Mouse (Mus musculus): ENCODE results near the gene Fpgs. TPM values are rescaled to one million over a fixed set of nuclear protein-coding genes. Genes with fewer than 3 reads are reported as not detected.

The Fpgs gene
- polyA plus RNA-seq, 1 experiment from 2014 or later = 56.2 TPM

GRCm38 (mm10) chr2:32711301-32712056 lies 7.5 kb upstream of the Fpgs start:
- peak overlapping the region; percentile 84 for H3K4me2 ChIP-seq (ENCODE audit: low read depth, low read length)
- peak overlapping the region; percentile 81; the same call in 1 of the 2 replicates for H3K27ac ChIP-seq (ENCODE audit: low read length)
- no peaks in the 10 kb centered on the region for H3K9me3 ChIP-seq (replicated peaks; ENCODE audit: control insufficient read depth, low read length)
- peaks cover 25% of the 10 kb centered on the region for H3K36me3 ChIP-seq (ENCODE audit: control insufficient read depth, insufficient read depth)
- peak overlapping the region; percentile 84 for H3K4me3 ChIP-seq (ENCODE audit: low read depth, low read length)
- H3K9ac ChIP-seq (ENCODE audit: low read depth, low read length) = peak overlapping the region; percentile 82
- H3K27me3 ChIP-seq (ENCODE audit: control insufficient read depth, insufficient read depth, low read depth, low read length) = no peaks in the 10 kb centered on the region
- peaks cover 28% of the 10 kb centered on the region for H3K4me1 ChIP-seq (ENCODE audit: control insufficient read depth, low read depth, low read length)
- WGBS (ENCODE audit: insufficient replicate concordance) = 18% methylated on average over 9 of the region's 9 CpGs
- ATAC-seq (ENCODE audit: low read depth) = no peak

DNA sequence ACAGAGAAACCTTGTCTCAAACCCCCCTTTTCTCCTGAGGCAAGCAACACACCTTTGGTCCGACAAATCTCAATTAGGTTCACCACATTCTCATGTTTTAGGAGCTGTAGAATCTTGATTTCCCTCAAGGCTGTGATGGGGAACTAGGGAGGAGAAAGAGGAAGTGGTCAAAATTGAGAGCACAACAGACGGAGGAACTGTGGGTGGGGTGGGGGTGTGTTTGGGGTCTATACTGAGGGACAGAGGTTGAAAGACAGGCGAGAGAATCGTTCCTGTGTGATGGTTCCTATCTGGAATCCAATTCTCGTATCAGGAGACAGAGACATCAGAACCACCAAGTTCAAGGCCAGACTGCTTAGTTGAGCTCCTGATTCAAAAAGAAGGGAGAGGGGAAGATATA lies 6.5 kb upstream of the Fpgs start:
- no peak overlapping the region for H3K27ac ChIP-seq (ENCODE audit: low read length)
- no peak overlapping the region for H3K9ac ChIP-seq (ENCODE audit: low read depth, low read length)
- H3K4me1 ChIP-seq (ENCODE audit: control insufficient read depth, low read depth, low read length) = peaks cover 28% of the 10 kb centered on the region
- no peaks in the 10 kb centered on the region for H3K27me3 ChIP-seq (ENCODE audit: control insufficient read depth, insufficient read depth, low read depth, low read length)
- 41% methylated on average over 5 of the region's 5 CpGs for WGBS (ENCODE audit: insufficient replicate concordance)
- H3K36me3 ChIP-seq (ENCODE audit: control insufficient read depth, insufficient read depth) = peaks cover 32% of the 10 kb centered on the region
- no peak overlapping the region for H3K4me3 ChIP-seq (ENCODE audit: low read depth, low read length)
- H3K9me3 ChIP-seq (replicated peaks; ENCODE audit: control insufficient read depth, low read length) = no peaks in the 10 kb centered on the region
- no peak for ATAC-seq (ENCODE audit: low read depth)
- H3K4me2 ChIP-seq (ENCODE audit: low read depth, low read length) = no peak overlapping the region

GRCm38 (mm10) chr2:32709521-32710137 lies 5.7 kb upstream of the Fpgs start:
- Histone ChIP-seq H3K9me3 (replicated peaks; ENCODE audit: control insufficient read depth, low read length) (no peaks in the 10 kb centered on the region), H3K4me2 (ENCODE audit: low read depth, low read length) (no peak overlapping the region), H3K27me3 (ENCODE audit: control insufficient read depth, insufficient read depth, low read depth, low read length) (no peaks in the 10 kb centered on the region), H3K9ac (ENCODE audit: low read depth, low read length) (no peak overlapping the region), H3K4me3 (ENCODE audit: low read depth, low read length) (no peak overlapping the region), H3K36me3 (ENCODE audit: control insufficient read depth, insufficient read depth) (peaks cover 35% of the 10 kb centered on the region), H3K4me1 (ENCODE audit: control insufficient read depth, low read depth, low read length) (peaks cover 23% of the 10 kb centered on the region), H3K27ac (ENCODE audit: low read length) (no peak overlapping the region)
- 84% methylated on average over 20 of the region's 20 CpGs for WGBS (ENCODE audit: insufficient replicate concordance)
- ATAC-seq (ENCODE audit: low read depth) = no peak

- H3K27ac ChIP-seq (ENCODE audit: low read length) = no peak overlapping the region
- WGBS (ENCODE audit: insufficient replicate concordance) = 17% methylated on average over 3 of the region's 3 CpGs
- H3K4me1 ChIP-seq (ENCODE audit: control insufficient read depth, low read depth, low read length) = peaks cover 13% of the 10 kb centered on the region
- ATAC-seq (ENCODE audit: low read depth) = no peak
- no peak overlapping the region for H3K4me3 ChIP-seq (ENCODE audit: low read depth, low read length)
- no peaks in the 10 kb centered on the region for H3K27me3 ChIP-seq (ENCODE audit: control insufficient read depth, insufficient read depth, low read depth, low read length)
- H3K4me2 ChIP-seq (ENCODE audit: low read depth, low read length) = no peak overlapping the region
- peaks cover 35% of the 10 kb centered on the region for H3K36me3 ChIP-seq (ENCODE audit: control insufficient read depth, insufficient read depth)
- H3K9me3 ChIP-seq (replicated peaks; ENCODE audit: control insufficient read depth, low read length) = no peaks in the 10 kb centered on the region
- H3K9ac ChIP-seq (ENCODE audit: low read depth, low read length) = no peak overlapping the region
These were observed 4.7 kb upstream of the Fpgs start for GRCm38 (mm10) chr2:32708643-32709042.

DNA sequence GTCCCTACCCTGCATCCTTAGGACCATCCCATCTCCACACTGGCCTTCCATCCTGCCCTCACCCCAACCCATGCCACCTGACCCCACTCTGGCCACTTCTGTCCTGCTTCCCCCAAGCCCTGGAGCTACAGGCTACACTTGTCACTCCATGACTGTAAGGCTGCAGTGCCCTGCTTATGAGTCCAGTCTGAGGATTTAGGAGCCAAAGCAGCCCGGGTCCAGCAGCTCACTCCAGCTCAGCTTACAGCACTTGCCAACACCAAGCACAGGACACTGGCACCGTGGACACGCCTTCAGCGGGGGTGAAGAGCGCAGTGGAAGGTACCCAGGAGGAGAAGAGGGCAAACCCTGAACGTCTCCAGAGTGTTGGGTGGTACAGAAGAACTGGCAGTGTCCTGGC lies 3.0 kb upstream of the Fpgs start:
- Histone ChIP-seq H3K27me3 (ENCODE audit: control insufficient read depth, insufficient read depth, low read depth, low read length) (no peaks in the 10 kb centered on the region), H3K4me1 (ENCODE audit: control insufficient read depth, low read depth, low read length) (peaks cover 11% of the 10 kb centered on the region), H3K4me2 (ENCODE audit: low read depth, low read length) (no peak overlapping the region), H3K27ac (ENCODE audit: low read length) (no peak overlapping the region), H3K36me3 (ENCODE audit: control insufficient read depth, insufficient read depth) (peaks cover 35% of the 10 kb centered on the region), H3K4me3 (ENCODE audit: low read depth, low read length) (no peak overlapping the region), H3K9me3 (replicated peaks; ENCODE audit: control insufficient read depth, low read length) (no peaks in the 10 kb centered on the region), H3K9ac (ENCODE audit: low read depth, low read length) (no peak overlapping the region)
- 87% methylated on average over 6 of the region's 6 CpGs for WGBS (ENCODE audit: insufficient replicate concordance)
- no peak for ATAC-seq (ENCODE audit: low read depth)

DNA sequence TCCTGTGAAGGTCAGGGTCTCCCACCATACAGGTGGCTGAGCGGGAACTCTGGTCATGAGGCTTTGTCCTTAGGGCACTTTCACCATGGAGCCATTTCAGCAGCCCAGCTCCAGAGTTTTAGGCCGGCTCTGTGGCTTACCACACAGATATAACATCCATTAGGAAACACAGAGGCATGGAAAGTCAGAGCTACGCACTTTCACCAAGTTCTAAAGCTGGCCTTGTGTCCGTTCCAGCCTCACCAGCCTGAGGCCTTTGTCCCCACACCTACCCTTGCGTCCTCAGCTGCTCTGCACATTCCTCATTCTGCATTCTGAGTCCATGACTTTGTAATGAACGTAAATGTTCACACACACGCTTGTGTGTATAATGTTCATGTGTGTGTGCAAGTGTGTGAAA lies 1.1 kb upstream of the Fpgs start:
- H3K4me3 ChIP-seq (ENCODE audit: low read depth, low read length) = no peak overlapping the region
- H3K4me1 ChIP-seq (ENCODE audit: control insufficient read depth, low read depth, low read length) = peaks cover under 1% of the 10 kb centered on the region; the same call in 1 of the 2 replicates
- 83% methylated on average over 7 of the region's 7 CpGs for whole genome bisulfite sequencing (ENCODE audit: insufficient replicate concordance)
- no peak overlapping the region for H3K4me2 ChIP-seq (ENCODE audit: low read depth, low read length)
- H3K9me3 ChIP-seq (replicated peaks; ENCODE audit: control insufficient read depth, low read length) = no peaks in the 10 kb centered on the region
- 0 out of 2 replicates have a peak overlapping the region, but pooled peaks have one; percentile 68 for H3K27ac ChIP-seq (ENCODE audit: low read length)
- H3K27me3 ChIP-seq (ENCODE audit: control insufficient read depth, insufficient read depth, low read depth, low read length) = no peaks in the 10 kb centered on the region
- H3K36me3 ChIP-seq (ENCODE audit: control insufficient read depth, insufficient read depth) = peaks cover 34% of the 10 kb centered on the region
- no peak for ATAC-seq (ENCODE audit: low read depth)
- H3K9ac ChIP-seq (ENCODE audit: low read depth, low read length) = no peak overlapping the region

- ATAC-seq (ENCODE audit: low read depth) = no peak
- 76% methylated on average over 8 of the region's 8 CpGs for WGBS (ENCODE audit: insufficient replicate concordance)
- H3K27me3 ChIP-seq (ENCODE audit: control insufficient read depth, insufficient read depth, low read depth, low read length) = no peaks in the 10 kb centered on the region
- H3K4me2 ChIP-seq (ENCODE audit: low read depth, low read length) = peak overlapping the region; percentile 15
- H3K9me3 ChIP-seq (replicated peaks; ENCODE audit: control insufficient read depth, low read length) = no peaks in the 10 kb centered on the region
- peaks cover 22% of the 10 kb centered on the region for H3K36me3 ChIP-seq (ENCODE audit: control insufficient read depth, insufficient read depth)
- H3K4me1 ChIP-seq (ENCODE audit: control insufficient read depth, low read depth, low read length) = peaks cover 5% of the 10 kb centered on the region; the same call in 1 of the 2 replicates
- H3K4me3 ChIP-seq (ENCODE audit: low read depth, low read length) = peak overlapping the region; percentile 41
- H3K27ac ChIP-seq (ENCODE audit: low read length) = peak overlapping the region; percentile 68
- no peak overlapping the region for H3K9ac ChIP-seq (ENCODE audit: low read depth, low read length)
These were observed 899 bp downstream of the Fpgs start for GRCm38 (mm10) chr2:32703046-32703445.

DNA sequence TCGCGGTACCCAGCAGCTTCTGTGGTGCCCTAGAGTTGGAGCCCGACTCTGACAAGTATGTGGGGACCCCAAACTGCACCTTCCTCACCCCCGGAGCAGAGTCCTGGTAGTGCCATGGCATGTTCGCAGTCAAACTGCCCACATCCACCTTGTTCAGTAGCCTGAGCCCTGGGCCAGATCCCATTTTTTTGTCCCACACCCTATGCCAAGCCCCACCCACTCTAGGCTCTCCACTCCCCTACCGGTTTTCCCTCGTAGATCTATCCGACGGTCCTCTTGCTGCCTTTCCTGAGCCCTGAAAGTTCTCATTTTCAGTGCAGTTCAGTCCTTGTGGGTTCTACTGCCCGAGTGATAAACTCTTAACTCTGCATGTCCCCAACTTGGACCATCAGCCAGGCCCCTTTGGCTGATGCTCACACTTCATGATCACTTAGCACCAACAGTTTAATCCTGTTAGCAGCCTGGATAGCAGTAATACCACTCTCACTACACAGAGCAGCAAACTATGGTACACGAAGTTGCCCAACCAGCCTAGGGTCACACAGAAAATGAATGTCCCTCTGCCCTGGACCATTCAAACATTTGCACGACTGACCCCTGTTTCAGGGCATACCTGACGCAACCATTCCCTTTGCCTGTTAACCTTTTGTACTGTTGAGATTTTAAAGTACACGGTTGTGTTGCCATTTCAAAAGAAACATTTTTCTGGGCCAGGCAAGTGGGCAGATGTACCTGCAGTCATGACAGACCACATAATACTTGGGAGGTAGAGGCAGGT lies 2.8 kb downstream of the Fpgs start:
- 67% methylated on average over 14 of the region's 14 CpGs for WGBS (ENCODE audit: insufficient replicate concordance)
- Histone ChIP-seq H3K36me3 (ENCODE audit: control insufficient read depth, insufficient read depth) (peaks cover 6% of the 10 kb centered on the region), H3K4me1 (ENCODE audit: control insufficient read depth, low read depth, low read length) (peaks cover 5% of the 10 kb centered on the region; the same call in 1 of the 2 replicates), H3K4me2 (ENCODE audit: low read depth, low read length) (peak overlapping the region; percentile 30), H3K9me3 (replicated peaks; ENCODE audit: control insufficient read depth, low read length) (no peaks in the 10 kb centered on the region), H3K4me3 (ENCODE audit: low read depth, low read length) (peak overlapping the region; percentile 6; the same call in 1 of the 2 replicates), H3K27ac (ENCODE audit: low read length) (peak overlapping the region; percentile 74), H3K9ac (ENCODE audit: low read depth, low read length) (no peak overlapping the region), H3K27me3 (ENCODE audit: control insufficient read depth, insufficient read depth, low read depth, low read length) (no peaks in the 10 kb centered on the region)
- ATAC-seq (ENCODE audit: low read depth) = peak; percentile 80

Data from liver, embryonic 16.5 days (tissue).